Mouse (Mus musculus): ENCODE data around the gene Hs3st5. TPM values are rescaled to one million over a fixed set of nuclear protein-coding genes. Genes with fewer than 3 reads are reported as not detected.

Hs3st5 gene
- total and polyA plus RNA-seq, 2 experiments from 2014 or later = 13.0 to 19.2 TPM

DNA sequence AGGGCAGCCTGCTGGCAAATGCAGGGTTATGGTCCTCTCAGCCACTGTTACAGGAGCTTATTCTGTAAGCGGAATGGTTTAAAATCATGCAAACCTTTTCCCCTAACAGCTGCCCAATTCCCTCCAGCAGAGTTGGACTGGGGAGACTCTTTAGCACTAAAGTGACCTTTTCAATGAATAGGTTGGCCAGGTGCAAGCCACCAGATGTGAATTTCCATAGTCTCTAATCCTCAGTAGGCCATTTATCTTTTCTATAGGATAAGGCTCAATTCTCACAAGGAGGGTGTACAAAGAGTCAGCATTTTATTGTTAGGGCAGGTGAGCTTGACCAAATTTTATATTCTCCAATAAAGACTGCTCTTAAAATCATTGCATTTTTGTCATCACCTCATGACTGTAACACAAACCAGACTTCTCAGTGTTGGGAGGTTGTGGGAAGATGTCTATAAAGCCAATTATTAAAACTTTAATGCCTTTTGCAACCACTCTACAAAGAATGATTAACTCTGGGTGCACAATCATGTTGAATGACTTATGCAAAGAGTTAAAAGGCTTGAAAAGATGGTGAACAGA, 21.8 kb upstream of the Hs3st5 start:
- DNase-seq (no peak), ATAC-seq (no peak)
- 73% methylated on average over 1 of the region's 1 CpGs for WGBS
- no peaks in the 10 kb centered on the region for H3K9me3 ChIP-seq (ENCODE audit: low read length)
- H3K4me2 ChIP-seq (ENCODE audit: low read depth) = no peak overlapping the region
- no peak overlapping the region for H3K27ac ChIP-seq (ENCODE audit: low read depth, low read length)
- TF ChIP-seq CTCF (IDR thresholded peaks at IDR 0.05; ENCODE audit: low read depth) = no peak
- H3K4me3 ChIP-seq (ENCODE audit: low read depth, low read length) = no peak overlapping the region
- no peaks in the 10 kb centered on the region for H3K36me3 ChIP-seq (ENCODE audit: insufficient read depth)
- H3K4me1 ChIP-seq (ENCODE audit: insufficient read depth) = no peaks in the 10 kb centered on the region
- H3K9ac ChIP-seq = no peak overlapping the region
- H3K27me3 ChIP-seq (ENCODE audit: insufficient read depth, low read length) = no peaks in the 10 kb centered on the region

DNA sequence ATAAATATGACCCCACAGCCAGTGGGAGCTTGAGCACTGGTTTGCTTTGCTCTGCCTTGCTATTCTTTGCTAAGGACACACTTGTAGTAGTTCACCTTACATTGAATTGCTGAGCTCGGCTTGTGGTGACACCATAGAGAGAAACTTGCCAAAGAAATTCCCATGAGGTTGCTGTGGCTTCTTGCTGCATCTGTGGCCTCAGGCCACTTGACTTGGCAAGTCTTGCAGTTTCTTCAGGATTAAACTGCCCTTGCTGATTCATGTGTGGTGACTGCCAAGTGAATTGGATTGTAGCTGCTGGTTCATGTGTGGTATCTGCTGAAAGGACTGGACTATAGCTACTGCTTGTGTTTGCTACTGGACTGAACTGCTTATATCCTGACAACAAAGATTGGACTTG, 13.0 kb upstream of the Hs3st5 start:
- ATAC-seq (no peak), DNase-seq (no peak)
- H3K36me3 ChIP-seq (ENCODE audit: insufficient read depth) = no peaks in the 10 kb centered on the region
- no peak overlapping the region for H3K4me2 ChIP-seq (ENCODE audit: low read depth)
- no peaks in the 10 kb centered on the region for H3K27me3 ChIP-seq (ENCODE audit: insufficient read depth, low read length)
- WGBS = 86% methylated on average over 1 of the region's 1 CpGs
- H3K27ac ChIP-seq (ENCODE audit: low read depth, low read length) = no peak overlapping the region
- H3K9ac ChIP-seq = no peak overlapping the region
- no peak for TF ChIP-seq CTCF (IDR thresholded peaks at IDR 0.05; ENCODE audit: low read depth)
- no peak overlapping the region for H3K4me3 ChIP-seq (ENCODE audit: low read depth, low read length)
- H3K9me3 ChIP-seq (ENCODE audit: low read length) = no peaks in the 10 kb centered on the region
- no peaks in the 10 kb centered on the region for H3K4me1 ChIP-seq (ENCODE audit: insufficient read depth)

DNA sequence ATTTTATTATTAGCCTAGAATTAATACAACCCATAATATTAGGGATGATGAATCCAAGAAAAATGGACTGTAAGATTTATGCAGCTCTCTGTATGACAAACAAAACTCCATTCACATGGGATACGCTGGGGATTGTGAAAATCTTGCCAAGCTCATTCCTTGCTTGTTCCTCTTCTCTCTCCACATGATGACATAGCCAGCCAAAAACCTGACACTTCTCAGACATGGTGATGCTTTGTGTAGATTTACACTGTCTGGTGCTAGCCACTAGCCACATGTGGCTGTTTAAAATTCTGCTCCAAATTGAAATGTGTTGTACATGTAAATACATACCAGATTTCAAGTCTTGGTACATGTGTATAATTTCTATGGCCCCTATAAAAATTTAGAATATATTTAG, 6.9 kb upstream of the Hs3st5 start:
- peak; percentile 77 for ATAC-seq
- 62% methylated on average over 1 of the region's 1 CpGs for WGBS
- H3K9ac ChIP-seq = no peak overlapping the region
- no peak for DNase-seq
- no peak overlapping the region for H3K27ac ChIP-seq (ENCODE audit: low read depth, low read length)
- no peaks in the 10 kb centered on the region for H3K27me3 ChIP-seq (ENCODE audit: insufficient read depth, low read length)
- no peak for TF ChIP-seq CTCF (IDR thresholded peaks at IDR 0.05; ENCODE audit: low read depth)
- H3K9me3 ChIP-seq (ENCODE audit: low read length) = no peaks in the 10 kb centered on the region
- H3K4me2 ChIP-seq (ENCODE audit: low read depth) = no peak overlapping the region
- H3K36me3 ChIP-seq (ENCODE audit: insufficient read depth) = no peaks in the 10 kb centered on the region
- no peak overlapping the region for H3K4me3 ChIP-seq (ENCODE audit: low read depth, low read length)
- no peaks in the 10 kb centered on the region for H3K4me1 ChIP-seq (ENCODE audit: insufficient read depth)

DNA sequence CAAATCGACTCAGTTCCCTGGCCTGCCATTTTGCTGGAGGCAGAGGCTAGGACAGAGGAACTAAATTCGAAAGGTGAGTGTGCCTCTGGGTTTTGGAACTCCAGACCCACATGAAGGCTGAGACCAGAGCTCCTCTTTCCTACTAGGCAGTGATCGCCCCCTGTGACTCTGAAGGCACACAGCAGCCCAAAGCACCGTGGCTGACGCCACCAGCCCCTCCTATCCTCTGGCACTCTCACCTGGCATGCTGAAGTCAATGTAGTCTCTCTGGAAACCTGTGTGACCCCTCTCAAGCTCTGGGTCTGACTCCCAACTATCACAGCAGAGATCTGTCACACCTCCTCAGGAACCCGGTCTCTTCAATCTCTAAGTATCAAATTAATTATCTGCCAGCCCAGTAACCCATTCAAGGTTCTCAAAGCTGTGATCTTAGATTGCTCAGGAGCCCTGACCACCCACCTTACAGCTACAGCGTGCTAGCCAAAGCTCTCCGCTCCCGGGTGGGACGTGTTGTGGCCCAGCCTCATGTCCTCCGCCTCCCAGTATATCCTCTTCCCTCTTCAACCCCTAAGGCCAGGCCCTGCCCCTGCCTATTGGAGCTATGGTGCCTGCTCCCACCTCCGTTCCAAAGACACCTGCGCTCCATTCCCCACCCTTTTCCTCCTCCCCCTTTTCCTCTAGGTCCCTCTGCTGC, 434 bp upstream of the Hs3st5 start:
- Histone ChIP-seq H3K27ac (ENCODE audit: low read depth, low read length) (peak overlapping the region; percentile 45; the same call in 1 of the 2 replicates), H3K4me2 (ENCODE audit: low read depth) (peak overlapping the region; percentile 94), H3K9me3 (ENCODE audit: low read length) (no peaks in the 10 kb centered on the region), H3K4me3 (ENCODE audit: low read depth, low read length) (peak overlapping the region; percentile 72), H3K4me1 (ENCODE audit: insufficient read depth) (0 out of 2 replicates have a peak, but pooled peaks cover 2% of the 10 kb centered on the region), H3K27me3 (ENCODE audit: insufficient read depth, low read length) (no peaks in the 10 kb centered on the region), H3K36me3 (ENCODE audit: insufficient read depth) (no peaks in the 10 kb centered on the region), H3K9ac (peak overlapping the region; percentile 71)
- ATAC-seq (peak; percentile 71), DNase-seq (peak; percentile 66)
- 9% methylated on average over 13 of the region's 13 CpGs for WGBS
- TF ChIP-seq CTCF (IDR thresholded peaks at IDR 0.05; ENCODE audit: low read depth) = peak; percentile 60

DNA sequence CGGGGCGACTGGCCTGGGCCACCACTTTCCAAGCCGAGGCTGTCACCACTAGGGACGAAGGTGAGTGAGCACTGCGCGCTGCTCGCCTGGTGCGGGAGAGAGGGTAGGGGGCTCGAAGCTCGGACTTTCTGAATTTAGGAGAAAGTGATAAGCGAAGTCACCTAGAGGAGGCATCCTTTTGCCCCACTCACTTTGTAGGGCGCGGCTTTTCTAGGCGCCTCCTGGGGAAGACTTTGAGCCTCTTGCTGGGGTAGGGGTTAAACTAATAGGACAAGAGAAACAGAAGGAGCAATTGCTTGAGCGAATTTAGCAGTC, 899 bp downstream of the Hs3st5 start:
- H3K4me1 ChIP-seq (ENCODE audit: insufficient read depth) = 0 out of 2 replicates have a peak, but pooled peaks cover 2% of the 10 kb centered on the region
- no peak overlapping the region for H3K27ac ChIP-seq (ENCODE audit: low read depth, low read length)
- H3K27me3 ChIP-seq (ENCODE audit: insufficient read depth, low read length) = no peaks in the 10 kb centered on the region
- DNase-seq (no peak), ATAC-seq (no peak)
- H3K36me3 ChIP-seq (ENCODE audit: insufficient read depth) = no peaks in the 10 kb centered on the region
- TF ChIP-seq CTCF (IDR thresholded peaks at IDR 0.05; ENCODE audit: low read depth) = no peak
- H3K4me2 ChIP-seq (ENCODE audit: low read depth) = peak overlapping the region; percentile 94
- no peaks in the 10 kb centered on the region for H3K9me3 ChIP-seq (ENCODE audit: low read length)
- peak overlapping the region; percentile 71 for H3K9ac ChIP-seq
- H3K4me3 ChIP-seq (ENCODE audit: low read depth, low read length) = peak overlapping the region; percentile 72
- WGBS = under 1% methylated on average over 15 of the region's 15 CpGs

DNA sequence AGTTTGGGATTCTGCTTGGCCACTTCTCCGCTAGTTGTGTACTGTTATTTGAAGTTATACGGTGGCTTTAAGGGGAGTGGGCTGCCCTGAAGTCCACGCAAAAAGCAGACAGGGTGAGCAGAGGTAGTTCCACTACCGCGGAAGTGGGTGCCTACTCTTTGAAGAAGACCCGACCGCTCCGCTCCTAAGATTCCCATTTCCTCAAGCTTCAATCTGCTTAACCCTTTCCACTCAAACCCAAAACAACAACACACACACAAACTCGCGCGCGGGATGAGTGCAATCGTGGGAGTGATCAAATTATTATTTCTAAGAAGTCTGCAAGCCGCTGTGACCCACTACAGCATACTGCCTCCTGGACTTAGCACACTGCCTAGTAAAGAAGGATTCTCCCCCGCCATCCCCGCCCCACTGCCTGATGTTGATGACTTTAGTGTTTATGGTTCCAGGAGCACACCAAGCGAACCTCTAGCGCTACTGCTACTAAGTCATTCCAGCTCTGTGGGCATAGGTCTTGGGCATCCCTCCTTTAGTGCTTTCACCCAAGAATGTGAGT, 1.5 kb downstream of the Hs3st5 start:
- Histone ChIP-seq H3K4me3 (ENCODE audit: low read depth, low read length) (peak overlapping the region; percentile 72), H3K4me1 (ENCODE audit: insufficient read depth) (0 out of 2 replicates have a peak, but pooled peaks cover 2% of the 10 kb centered on the region), H3K27me3 (ENCODE audit: insufficient read depth, low read length) (no peaks in the 10 kb centered on the region), H3K9me3 (ENCODE audit: low read length) (no peaks in the 10 kb centered on the region), H3K27ac (ENCODE audit: low read depth, low read length) (no peak overlapping the region), H3K9ac (peak overlapping the region; percentile 71; the same call in 1 of the 2 replicates), H3K4me2 (ENCODE audit: low read depth) (peak overlapping the region; percentile 94), H3K36me3 (ENCODE audit: insufficient read depth) (no peaks in the 10 kb centered on the region)
- DNase-seq = peak; percentile 16
- TF ChIP-seq CTCF (IDR thresholded peaks at IDR 0.05; ENCODE audit: low read depth) = no peak
- WGBS = 0% methylated on average over 18 of the region's 18 CpGs
- no peak for ATAC-seq

DNA sequence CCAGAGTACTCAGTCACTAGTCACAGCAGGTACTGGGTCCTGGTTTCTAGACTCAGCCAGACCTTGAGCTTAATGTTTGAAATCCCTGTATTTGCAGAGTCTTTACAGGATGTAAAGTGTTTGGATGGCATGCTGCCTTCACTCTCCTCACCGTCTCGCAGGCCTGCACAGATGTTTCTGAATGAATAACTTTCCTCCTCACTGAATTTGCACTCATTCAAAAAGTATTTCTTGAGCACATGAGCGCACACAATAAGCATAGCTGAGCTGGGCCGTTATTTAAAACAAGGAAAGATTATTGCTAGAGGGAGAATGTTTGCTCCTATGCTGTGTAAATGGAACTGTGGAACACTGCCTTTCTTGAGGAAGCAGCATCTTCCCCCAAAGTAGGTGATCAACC, 2.9 kb downstream of the Hs3st5 start:
- Histone ChIP-seq H3K27me3 (ENCODE audit: insufficient read depth, low read length) (no peaks in the 10 kb centered on the region), H3K9me3 (ENCODE audit: low read length) (no peaks in the 10 kb centered on the region), H3K36me3 (ENCODE audit: insufficient read depth) (no peaks in the 10 kb centered on the region), H3K4me2 (ENCODE audit: low read depth) (peak overlapping the region; percentile 94), H3K27ac (ENCODE audit: low read depth, low read length) (no peak overlapping the region), H3K4me1 (ENCODE audit: insufficient read depth) (0 out of 2 replicates have a peak, but pooled peaks cover 2% of the 10 kb centered on the region), H3K9ac (no peak overlapping the region), H3K4me3 (ENCODE audit: low read depth, low read length) (peak overlapping the region; percentile 7; the same call in 1 of the 2 replicates)
- WGBS = 22% methylated on average over 4 of the region's 4 CpGs
- ATAC-seq = no peak
- DNase-seq = peak; percentile 8
- TF ChIP-seq CTCF (IDR thresholded peaks at IDR 0.05; ENCODE audit: low read depth) = no peak
